Mouse (Mus musculus): ENCODE measurements around the gene Wiz. TPM values are rescaled to one million over a fixed set of nuclear protein-coding genes. Genes with fewer than 3 reads are reported as not detected.

Gene Wiz
- total and polyA plus RNA-seq, 3 experiments: 1.2 to 25.4 (median 4.4) TPM

- Histone ChIP-seq H3K4me2 (ENCODE audit: insufficient read depth, low read depth, poor library complexity, severe bottlenecking) (no peak overlapping the region), H3K36me3 (replicated peaks in 1 of 2; ENCODE audit: control insufficient read depth in 1 of 2, insufficient read depth in 1 of 2, low read length in 1 of 2) (no peaks in the 10 kb centered on the region), H3K4me1 (ENCODE audit: control insufficient read depth in 1 of 2, insufficient read depth in 2 of 2) (peaks cover 0 to 5% of the 10 kb centered on the region in 2 experiments; a peak in 2 of 4 replicates), H3K27ac (ENCODE audit: insufficient read depth, low read depth) (no peak overlapping the region), H3K27me3 (replicated peaks) (no peaks in the 10 kb centered on the region), H3K4me3 (replicated peaks in 1 of 3; ENCODE audit: low read depth in 2 of 3, low read length in 2 of 3, poor library complexity in 1 of 3) (no peak overlapping the region), H3K9me3 (replicated peaks; ENCODE audit: low read length) (no peaks in the 10 kb centered on the region), H3K9ac (ENCODE audit: insufficient read depth, low read depth) (no peak overlapping the region), H3K79me2 (replicated peaks; ENCODE audit: control insufficient read depth, extremely low read depth, insufficient read depth, poor library complexity, severe bottlenecking) (no peaks in the 10 kb centered on the region)
- DNase-seq (ENCODE audit: extremely low read depth): peak; percentile 49
- in situ Hi-C loops (cut with MboI; ENCODE audit: low pct_ligation_motif_present, low pct_unique_long_range_greater_than_20kb, low sequenced_read_pairs) (no loop called here), dilution Hi-C loops (cut with MboI; ENCODE audit: extremely low pct_ligation_motif_present, extremely low pct_unique_long_range_greater_than_20kb, low sequenced_read_pairs) (no loop called here)
- TF ChIP-seq CHD1 (IDR thresholded peaks at IDR 0.05; ENCODE audit: low read depth, low read length) (no peak), MXI1 (IDR thresholded peaks at IDR 0.05; ENCODE audit: low read depth, low read length) (no peak), MAX (IDR thresholded peaks at IDR 0.05; ENCODE audit: low read length) (no peak), PAX5 (IDR thresholded peaks at IDR 0.05; ENCODE audit: low read length) (no peak), RAD21 (IDR thresholded peaks at IDR 0.05; ENCODE audit: low read depth, low read length) (peak; percentile 77), ELF1 (IDR thresholded peaks at IDR 0.05; ENCODE audit: low read depth, low read length) (no peak), ZC3H11A (IDR thresholded peaks at IDR 0.05; ENCODE audit: low read depth, low read length) (peak; percentile 45; the same call in 1 of the 2 replicates), E2F4 (IDR thresholded peaks at IDR 0.05; ENCODE audit: insufficient replicate concordance, low read depth, low read length) (no peak), CTCF (conservative IDR thresholded peaks at IDR 0.05 in 1 of 2, IDR thresholded peaks at IDR 0.05 in 1 of 2; ENCODE audit: low read depth in 2 of 2, low read length in 2 of 2) (peak; percentile 25 to 76; a peak in 3 of 4 replicates), POLR2AphosphoS2 (IDR thresholded peaks at IDR 0.05; ENCODE audit: low read depth, low read length) (no peak), ZKSCAN1 (IDR thresholded peaks at IDR 0.05; ENCODE audit: borderline replicate concordance, low read depth, low read length) (no peak), ETS1 (conservative IDR thresholded peaks at IDR 0.05; ENCODE audit: low read depth, low read length) (no peak), MAFK (IDR thresholded peaks at IDR 0.05; ENCODE audit: insufficient replicate concordance, low read length) (no peak), BHLHE40 (IDR thresholded peaks at IDR 0.05; ENCODE audit: low read depth, low read length) (no peak), UBTF (IDR thresholded peaks at IDR 0.05; ENCODE audit: low read depth, low read length) (no peak), ZNF384 (IDR thresholded peaks at IDR 0.05; ENCODE audit: low read depth, low read length) (no peak), IRF4 (IDR thresholded peaks at IDR 0.05; ENCODE audit: low read depth, low read length) (no peak), SMC3 (IDR thresholded peaks at IDR 0.05; ENCODE audit: low read depth, low read length) (peak; percentile 73), NELFE (IDR thresholded peaks at IDR 0.05; ENCODE audit: low read depth, low read length) (no peak), HCFC1 (IDR thresholded peaks at IDR 0.05; ENCODE audit: low read depth, low read length) (no peak), POLR2A (IDR thresholded peaks at IDR 0.05; ENCODE audit: low read depth, low read length) (no peak)
Observed at GRCm38 (mm10) chr17:32431972-32432371, 42.7 kb upstream of the Wiz start.

DNA sequence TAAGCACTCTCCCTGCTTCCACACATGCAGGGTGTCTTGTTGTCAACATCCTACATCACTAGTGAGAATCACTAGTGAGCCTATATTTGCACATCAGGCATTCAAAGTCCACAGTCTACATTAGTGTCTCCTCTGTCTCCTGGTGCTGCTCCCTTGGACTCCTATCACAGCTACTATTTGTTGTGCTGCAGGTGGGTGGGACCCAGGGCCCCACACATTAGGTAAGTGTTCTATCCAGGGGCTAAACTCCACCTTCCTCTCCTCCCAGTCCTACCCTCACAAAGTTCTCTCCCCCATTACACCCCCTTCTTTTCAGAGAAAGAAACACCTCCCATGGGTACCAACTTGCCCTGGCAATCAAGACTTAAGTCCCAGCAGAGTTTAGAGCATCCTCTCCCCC, 37.4 kb upstream of the Wiz start:
- no peak overlapping the region for H3K9ac ChIP-seq (ENCODE audit: insufficient read depth, low read depth)
- TF ChIP-seq GABPA (IDR thresholded peaks at IDR 0.05; ENCODE audit: insufficient replicate concordance, low read depth, low read length) (no peak), IRF4 (IDR thresholded peaks at IDR 0.05; ENCODE audit: low read depth, low read length) (no peak), ZMIZ1 (IDR thresholded peaks at IDR 0.05; ENCODE audit: low read depth, low read length) (no peak), ZC3H11A (IDR thresholded peaks at IDR 0.05; ENCODE audit: low read depth, low read length) (no peak), RCOR1 (conservative IDR thresholded peaks at IDR 0.05; ENCODE audit: low read depth, low read length) (no peak), CHD2 (IDR thresholded peaks at IDR 0.05; ENCODE audit: low read length) (no peak), ETS1 (conservative IDR thresholded peaks at IDR 0.05; ENCODE audit: low read depth, low read length) (no peak), SIN3A (IDR thresholded peaks at IDR 0.05; ENCODE audit: low read length) (no peak), MAFK (IDR thresholded peaks at IDR 0.05; ENCODE audit: insufficient replicate concordance, low read length) (no peak), MAZ (IDR thresholded peaks at IDR 0.05; ENCODE audit: low read depth, low read length) (no peak), TCF12 (IDR thresholded peaks at IDR 0.05; ENCODE audit: low read depth, low read length) (no peak), CTCF (conservative IDR thresholded peaks at IDR 0.05 in 1 of 2, IDR thresholded peaks at IDR 0.05 in 1 of 2; ENCODE audit: low read depth in 2 of 2, low read length in 2 of 2) (no peak), PAX5 (IDR thresholded peaks at IDR 0.05; ENCODE audit: low read length) (no peak), MEF2A (IDR thresholded peaks at IDR 0.05; ENCODE audit: borderline replicate concordance, low read depth, low read length) (no peak), SMC3 (IDR thresholded peaks at IDR 0.05; ENCODE audit: low read depth, low read length) (no peak)
- DNase-seq (ENCODE audit: extremely low read depth): no peak
- H3K4me3 ChIP-seq (replicated peaks in 1 of 3; ENCODE audit: low read depth in 2 of 3, low read length in 2 of 3, poor library complexity in 1 of 3): no peak overlapping the region
- no peaks in the 10 kb centered on the region for H3K27me3 ChIP-seq (replicated peaks)
- in situ Hi-C loops (cut with MboI; ENCODE audit: low pct_ligation_motif_present, low pct_unique_long_range_greater_than_20kb, low sequenced_read_pairs) (no loop called here), dilution Hi-C loops (cut with MboI; ENCODE audit: extremely low pct_ligation_motif_present, extremely low pct_unique_long_range_greater_than_20kb, low sequenced_read_pairs) (no loop called here)
- H3K36me3 ChIP-seq (replicated peaks in 1 of 2; ENCODE audit: control insufficient read depth in 1 of 2, insufficient read depth in 1 of 2, low read length in 1 of 2): no peaks in the 10 kb centered on the region
- H3K79me2 ChIP-seq (replicated peaks; ENCODE audit: control insufficient read depth, extremely low read depth, insufficient read depth, poor library complexity, severe bottlenecking): no peaks in the 10 kb centered on the region
- no peak overlapping the region for H3K4me2 ChIP-seq (ENCODE audit: insufficient read depth, low read depth, poor library complexity, severe bottlenecking)
- H3K27ac ChIP-seq (ENCODE audit: insufficient read depth, low read depth): no peak overlapping the region
- no peaks in the 10 kb centered on the region for H3K9me3 ChIP-seq (replicated peaks; ENCODE audit: low read length)
- H3K4me1 ChIP-seq (ENCODE audit: control insufficient read depth in 1 of 2, insufficient read depth in 2 of 2): peaks cover 27 to 36% of the 10 kb centered on the region in 2 experiments

All from CH12.LX (cell line).